Mouse (Mus musculus) embryo, embryonic 10 days (tissue): Measurements from ENCODE around the gene Rfx7.

Experiments
- DNase-seq: peaks from one replicate; pipeline ENCODE4 v3.0.0-alpha.2; 2015; ENCODE audit warnings: low spot score

The Rfx7 gene

DNA sequence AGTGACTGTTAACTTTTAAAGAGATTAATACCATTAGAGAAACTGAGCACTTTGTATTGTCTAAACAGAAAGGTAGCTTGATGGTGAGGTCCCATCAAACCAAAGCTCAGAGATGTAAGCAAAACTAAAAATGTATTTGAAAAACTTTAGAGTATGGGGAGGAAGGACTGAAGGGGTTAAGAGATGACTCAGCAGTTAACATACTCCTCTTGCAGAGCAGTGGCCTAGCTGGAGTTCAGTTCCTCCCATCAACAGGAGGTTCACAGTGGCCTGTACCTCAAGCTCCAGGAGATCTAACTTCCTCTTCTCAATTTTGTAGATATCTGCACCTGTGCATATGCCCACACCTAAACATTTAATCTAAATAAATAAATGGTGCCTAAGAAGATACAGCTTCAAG is 11.6 kb downstream of the Rfx7 start:
- DNase-seq: no peak

DNA sequence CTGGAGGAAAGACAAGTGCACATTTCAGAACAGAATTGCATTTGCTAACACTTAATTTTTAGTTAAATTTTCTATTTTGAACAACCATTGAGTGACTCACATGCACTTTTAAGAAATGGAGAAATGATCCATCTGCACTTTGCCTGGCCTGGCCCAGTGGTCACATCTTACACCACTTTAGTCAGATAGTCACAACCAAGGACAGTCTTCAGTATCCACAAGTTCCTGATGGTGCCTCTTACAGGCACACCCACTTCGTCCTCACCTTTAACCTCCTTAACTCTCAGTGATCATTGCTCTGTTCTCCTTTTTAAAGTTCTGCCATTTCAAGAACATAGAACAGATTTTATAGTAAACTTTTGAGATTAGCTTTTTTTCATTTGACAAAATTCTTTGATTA is 26.7 kb downstream of the Rfx7 start:
- no peak for DNase-seq

DNA sequence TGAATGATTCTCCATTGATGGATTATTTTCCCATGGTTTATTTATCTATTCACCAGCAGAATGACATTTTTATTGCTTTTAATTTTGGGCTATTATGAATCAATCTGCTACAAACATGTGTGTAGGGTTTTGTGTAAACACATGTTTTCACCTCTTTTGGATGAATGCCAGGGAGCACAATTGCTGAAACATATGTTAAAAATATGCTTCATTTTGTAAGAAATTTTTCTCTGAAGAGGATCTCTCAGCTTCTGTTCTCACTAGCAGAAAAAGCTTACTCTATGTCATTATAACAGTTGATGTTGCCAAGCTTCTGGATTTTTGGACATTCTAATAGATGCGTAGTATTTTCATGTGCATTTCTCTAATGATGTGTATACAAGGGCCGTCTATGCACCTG is 28.3 kb downstream of the Rfx7 start:
- DNase-seq: no peak

DNA sequence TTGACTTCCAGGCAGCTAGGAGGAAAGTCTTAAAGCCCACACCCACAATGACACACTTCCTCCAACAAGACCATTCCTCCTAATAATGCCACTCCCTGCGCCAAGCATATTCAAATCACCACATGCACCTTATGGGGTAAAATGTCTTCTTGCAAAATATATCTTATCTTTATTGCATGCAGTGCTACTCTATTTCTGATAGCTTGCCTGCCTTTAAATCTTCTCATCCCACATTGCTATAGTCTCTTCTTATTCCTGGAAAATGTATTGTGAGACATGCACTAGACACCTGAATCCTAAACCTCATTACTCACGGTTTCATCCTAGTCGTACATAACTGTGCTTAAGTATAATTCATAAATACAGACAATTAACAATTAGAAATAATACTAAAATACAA is 31.2 kb downstream of the Rfx7 start:
- DNase-seq: no peak

DNA sequence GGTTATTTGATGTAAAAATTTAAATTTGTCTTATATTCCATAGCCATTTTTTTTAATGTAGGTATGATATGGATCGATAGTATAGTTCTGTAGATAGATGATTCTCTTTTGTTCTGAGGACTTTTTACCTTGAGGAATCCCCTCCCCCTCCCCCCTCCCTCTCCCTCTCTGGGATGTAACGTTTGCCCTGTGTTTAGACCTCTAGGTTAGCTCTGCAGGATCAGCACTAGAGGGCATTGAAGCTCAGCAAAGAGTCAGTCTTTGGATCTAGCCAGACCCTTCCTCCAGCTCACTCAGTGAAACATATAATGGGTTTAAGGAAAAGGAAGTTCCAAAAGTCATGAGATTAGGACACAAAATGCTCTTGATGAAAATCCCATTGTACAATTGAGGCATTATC is 35.1 kb downstream of the Rfx7 start:
- DNase-seq: peak; percentile 10

DNA sequence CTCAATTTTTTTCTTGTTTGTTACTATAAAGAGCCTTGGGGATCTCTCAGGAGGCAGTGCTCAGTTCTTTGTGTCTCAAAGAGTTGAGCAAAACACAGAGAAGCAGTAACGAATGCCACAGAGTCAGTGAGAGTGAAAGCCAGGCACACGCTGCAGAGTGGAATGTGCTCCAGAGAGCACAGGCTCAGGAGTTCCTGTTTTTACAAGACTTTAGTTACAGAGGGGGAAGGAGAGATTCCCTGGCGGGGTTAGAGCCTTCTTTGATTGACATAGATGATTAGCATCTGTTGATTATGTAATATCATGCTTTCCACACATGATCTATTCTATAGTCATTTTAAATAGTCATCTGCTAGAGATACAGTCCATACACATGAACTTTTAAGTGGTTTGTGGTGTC is 48.2 kb downstream of the Rfx7 start:
- DNase-seq: peak; percentile 48

DNA sequence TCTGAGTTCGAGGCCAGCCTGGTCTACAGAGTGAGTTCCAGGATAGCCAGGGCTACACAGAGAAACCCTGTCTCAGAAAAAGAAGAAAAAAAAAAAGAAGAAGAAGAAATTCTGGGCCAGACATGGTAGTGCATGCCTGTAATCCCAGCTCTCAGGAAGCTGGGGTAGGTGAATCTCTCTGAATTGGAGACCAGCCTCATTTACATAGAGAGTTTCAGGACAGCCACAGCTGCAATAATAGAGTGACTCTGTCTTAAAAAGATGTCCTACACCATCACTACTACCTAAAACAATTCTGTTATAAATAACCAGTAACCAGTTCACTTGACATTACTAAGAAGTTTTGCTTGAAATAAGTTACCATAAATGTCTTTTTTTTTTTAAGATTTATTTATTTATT is 58.8 kb downstream of the Rfx7 start:
- no peak for DNase-seq

DNA sequence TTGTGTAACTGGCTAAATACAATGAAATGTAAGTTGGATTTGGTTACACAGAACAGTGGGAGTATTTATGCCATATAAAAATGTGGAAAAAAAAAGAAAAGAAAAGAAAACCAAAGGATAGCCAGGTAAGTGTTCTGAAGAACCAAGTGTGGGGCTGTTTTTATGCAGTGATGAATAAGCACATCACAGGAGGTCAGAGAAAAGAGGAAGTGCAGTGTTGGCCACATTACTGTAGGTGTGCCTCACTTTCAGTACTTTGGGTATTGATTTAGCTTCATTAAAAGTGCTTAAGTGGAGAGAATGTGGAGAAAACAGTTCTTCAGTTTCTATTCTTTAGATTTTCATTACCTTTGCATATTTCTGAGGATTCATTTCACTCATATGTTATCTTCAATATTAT is 60.0 kb downstream of the Rfx7 start:
- DNase-seq: no peak

DNA sequence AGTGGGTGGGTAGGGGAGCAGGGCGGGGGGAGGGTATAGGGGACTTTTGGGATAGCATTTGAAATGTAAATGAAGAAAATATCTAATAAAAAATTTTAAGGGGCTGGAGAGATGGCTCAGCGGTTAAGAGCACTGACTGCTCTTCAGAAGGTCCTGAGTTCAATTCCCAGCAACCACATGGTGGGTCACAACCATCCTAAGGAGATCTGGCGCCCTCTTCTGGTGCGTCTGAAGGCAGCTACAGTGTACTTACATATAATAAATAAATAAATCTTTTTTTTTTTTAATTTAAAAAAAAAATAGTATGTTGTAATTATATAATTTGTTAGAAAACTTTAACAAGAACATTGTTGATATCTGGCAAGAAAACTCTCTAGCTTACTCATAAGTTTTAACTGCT is 62.6 kb downstream of the Rfx7 start:
- DNase-seq: peak; percentile 44

DNA sequence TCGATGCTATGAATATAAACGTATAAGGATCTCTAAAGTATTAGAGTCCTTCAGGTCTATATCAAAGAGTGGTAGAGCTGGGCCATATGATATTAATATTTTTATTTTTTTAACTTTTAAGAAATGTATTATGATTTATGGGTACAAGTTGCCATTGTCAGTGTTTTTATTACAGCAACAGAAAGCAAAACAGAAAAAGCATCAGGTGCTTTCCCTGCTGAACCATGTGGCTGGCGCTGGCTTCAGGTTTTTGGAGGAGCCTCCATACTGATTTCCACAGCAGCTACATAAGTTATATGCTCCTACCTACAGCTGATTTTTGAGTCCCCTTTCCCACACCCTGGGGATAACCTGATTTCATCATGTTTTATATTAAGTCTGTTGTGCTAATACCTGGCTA is 68.1 kb downstream of the Rfx7 start:
- DNase-seq: no peak

DNA sequence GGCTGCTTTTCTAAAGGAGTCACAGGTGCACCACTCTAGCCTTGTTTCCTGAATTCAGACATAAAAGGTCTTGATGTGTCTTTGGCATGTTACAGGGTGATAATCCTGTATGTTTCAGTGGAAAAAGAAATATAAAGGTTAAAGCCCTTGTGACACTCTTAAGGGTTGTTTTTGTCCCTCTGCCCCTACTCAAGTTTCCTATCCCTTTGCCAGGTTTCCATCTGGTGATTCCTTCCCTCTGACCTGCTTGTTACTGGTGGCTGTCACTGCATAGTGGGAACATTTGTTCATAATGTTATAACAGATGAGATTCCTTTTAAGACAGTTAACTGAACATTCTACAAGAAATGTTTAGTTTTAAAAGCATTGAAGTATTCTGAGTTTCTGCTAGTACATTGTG is 77.7 kb downstream of the Rfx7 start:
- no peak for DNase-seq

DNA sequence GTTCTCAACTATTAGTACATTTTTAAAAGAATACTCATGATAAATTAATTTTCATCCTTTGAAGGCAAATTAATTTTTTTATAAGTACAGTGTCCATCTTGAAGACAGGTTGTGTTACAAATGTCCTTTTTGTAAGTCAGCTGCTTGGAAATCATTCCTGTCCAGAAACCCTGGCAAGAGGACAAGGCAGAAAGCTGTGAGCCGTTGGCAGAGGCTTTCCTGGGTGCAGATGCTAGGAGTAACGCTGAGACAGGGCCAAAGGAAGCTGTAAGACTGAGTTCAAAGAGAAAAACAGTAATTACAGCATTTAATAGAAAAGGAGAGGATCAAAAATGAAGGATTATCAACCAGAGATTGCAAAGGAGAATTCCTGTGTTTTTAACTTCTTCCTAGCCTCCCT is 81.8 kb downstream of the Rfx7 start:
- DNase-seq: no peak

DNA sequence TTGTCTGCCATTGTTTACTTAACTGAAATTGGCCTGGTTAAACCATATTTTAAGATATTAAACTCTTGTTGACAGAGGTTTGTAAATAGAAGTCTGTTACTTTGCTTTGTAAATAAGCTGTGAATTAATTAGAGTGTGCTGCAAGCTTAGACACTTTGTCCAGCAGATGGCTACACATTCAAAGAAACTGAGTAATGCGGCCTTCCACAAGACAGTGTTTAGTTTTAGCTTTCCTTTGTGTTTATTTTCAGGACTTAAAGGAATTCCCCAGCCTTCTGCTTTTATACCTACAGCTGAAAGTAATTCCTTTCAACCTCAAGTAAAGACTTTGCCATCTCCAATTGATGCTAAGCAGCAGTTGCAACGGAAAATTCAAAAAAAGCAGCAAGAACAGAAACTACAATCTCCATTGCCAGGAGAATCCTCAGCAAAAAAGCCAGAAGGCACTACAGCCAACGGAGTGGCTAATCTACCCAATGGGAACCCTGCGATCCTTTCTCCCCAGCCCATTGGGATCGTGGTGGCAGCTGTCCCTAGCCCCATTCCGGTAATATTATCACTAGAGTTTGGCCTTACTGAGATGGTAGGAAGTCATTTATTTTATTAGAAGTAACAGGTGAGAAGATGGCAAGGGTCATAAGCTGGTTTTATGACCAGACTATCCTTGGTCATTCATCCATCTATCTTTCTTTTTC is 82.9 kb downstream of the Rfx7 start:
- DNase-seq: no peak

DNA sequence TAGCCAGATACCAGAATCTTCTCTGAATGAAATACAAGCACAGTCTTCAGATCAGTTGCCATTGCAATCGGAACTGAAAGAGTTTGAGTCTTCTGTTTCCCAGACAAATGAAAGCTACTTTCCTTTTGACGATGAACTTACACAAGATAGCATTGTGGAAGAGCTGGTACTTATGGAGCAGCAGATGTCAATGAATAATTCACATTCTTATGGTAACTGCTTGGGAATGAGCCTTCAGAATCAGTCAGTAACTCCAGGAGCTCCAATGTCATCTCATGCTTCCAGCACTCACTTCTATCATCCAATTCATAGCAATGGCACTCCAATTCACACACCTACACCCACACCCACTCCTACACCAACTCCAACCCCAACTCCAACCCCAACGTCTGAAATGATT is 86.0 kb downstream of the Rfx7 start:
- no peak for DNase-seq

DNA sequence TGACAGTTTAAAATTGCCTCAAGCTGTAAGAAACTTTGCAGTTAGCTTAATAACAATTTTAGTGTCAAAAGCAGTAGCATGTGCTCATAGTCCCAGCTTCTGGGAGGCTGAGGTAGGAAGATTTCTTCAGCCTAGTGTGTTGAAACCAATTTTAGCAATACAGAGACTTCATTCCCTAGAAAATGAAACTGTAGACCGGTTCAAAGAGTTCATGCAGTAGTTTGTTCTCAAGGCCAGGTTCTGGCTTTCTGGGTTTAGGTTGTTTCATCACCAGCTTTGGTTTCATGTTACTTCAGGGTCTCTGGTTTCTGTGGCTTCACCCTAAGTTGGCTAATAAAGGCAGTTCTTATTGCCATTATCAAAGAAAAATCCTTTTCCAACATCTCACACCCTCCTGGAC is 91.6 kb downstream of the Rfx7 start:
- no peak for DNase-seq

DNA sequence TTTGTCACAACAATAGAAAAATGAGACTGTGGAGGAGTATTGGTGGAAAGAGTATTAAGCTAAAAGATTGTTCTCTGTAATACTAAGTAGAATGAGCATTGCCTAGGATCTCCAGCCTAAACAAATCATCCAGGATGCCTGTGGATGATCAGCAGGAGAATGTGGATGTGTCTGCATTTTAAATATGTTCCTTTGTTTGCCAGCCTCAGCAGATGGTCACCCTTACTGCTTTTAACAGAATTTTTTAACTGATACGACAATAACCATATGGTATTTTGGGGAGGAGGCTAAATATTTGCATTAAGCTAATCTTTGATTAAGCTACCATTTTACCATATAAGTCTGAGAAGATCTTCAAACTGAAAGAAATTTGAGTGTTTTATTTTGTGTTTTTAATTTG is 95.6 kb downstream of the Rfx7 start:
- no peak for DNase-seq

DNA sequence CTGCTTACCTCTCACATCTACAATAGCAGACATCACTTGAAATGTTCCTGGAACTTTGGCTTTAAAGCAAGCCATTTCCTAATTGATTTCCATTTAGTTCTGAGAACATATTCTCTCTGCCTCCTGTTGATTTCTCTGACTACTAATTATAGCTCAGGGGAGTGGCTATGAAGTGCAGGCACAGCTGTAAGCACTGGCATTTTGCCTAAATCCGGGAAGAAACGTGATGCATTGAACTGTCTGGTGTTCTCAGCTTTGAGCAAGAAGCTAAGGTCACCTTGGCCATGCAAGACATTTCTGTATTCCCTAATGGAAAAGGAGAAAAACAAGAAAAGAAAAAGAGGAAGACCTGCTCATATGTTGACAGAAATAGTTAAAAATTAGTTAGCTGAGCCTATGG is 96.6 kb downstream of the Rfx7 start:
- DNase-seq: no peak

DNA sequence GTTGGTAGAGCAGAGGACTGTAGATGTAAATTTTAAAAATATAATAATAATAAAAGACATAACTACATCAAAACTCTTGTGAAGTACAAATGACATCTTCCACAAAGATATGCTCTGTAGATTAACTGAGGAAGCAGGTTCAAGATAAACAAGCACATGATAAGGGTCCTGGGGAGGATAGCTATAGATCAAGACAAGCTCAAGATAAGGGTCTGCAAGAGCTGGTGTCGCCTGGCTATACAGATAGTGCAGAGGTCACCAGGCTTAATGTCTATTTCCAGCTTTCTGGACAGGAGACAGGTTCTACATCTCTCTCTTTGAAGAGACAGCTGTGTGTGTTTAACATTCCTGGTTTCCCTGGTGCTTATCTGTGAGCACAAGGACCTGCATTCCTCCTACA is 100.2 kb downstream of the Rfx7 start:
- DNase-seq: no peak

DNA sequence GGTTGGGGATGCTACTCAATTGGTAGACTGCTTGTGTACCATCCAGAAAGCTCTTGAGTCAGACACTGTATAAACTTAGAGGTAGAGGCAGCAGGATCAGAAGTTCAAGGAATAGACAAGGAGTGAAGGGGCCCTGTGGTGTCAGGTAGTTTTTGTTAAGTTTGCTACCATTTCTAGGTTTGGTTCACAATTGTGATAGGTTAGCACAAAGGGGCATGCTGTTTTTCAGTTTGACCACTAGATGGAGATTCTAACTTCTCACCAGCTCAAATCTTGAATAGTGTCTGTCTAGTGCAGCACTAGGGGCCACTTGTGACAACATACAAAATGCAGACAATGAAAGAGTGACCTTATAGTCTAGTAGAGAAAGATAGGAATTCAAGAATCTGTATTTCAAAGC is 103.1 kb downstream of the Rfx7 start:
- peak; percentile 83 for DNase-seq

DNA sequence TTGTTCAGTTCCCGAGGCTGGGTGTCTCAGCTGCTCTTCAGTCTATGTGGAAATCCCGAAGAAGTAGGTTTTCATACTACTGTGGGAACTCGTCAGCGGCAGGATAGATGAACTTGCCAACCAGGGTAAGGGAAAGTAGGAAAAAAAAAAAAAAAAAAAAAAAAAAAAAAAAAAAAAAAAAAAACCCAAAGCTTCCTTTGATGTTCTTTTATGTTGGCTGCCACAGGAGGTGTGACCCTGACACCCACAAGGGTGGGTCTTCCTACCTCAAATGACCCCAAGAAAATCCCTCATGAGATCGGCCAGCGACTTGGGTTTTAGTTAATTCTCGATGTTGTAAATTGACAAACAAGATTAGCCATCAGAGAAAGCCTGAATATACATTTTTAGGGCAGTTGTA is 104.5 kb downstream of the Rfx7 start:
- DNase-seq: no peak

DNA sequence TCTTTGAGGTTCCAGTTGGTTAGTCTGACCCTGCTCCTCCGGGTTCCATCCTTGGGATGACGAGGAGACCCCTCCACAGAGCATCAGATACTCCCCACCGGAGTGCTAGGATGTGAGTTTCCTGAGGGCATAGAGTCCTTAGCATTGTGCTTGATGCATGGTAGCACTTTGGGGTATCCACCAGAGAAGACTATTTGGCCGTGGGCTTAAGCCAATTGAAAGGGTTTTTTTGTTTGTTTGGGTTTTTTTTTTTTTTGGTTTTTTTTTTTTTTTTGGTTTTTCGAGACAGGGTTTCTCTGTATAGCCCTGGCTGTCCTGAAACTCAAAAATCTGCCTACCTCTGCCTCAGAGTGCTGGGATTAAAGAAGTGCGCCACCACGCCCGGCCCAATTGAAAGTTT is 105.2 kb downstream of the Rfx7 start:
- DNase-seq: no peak

DNA sequence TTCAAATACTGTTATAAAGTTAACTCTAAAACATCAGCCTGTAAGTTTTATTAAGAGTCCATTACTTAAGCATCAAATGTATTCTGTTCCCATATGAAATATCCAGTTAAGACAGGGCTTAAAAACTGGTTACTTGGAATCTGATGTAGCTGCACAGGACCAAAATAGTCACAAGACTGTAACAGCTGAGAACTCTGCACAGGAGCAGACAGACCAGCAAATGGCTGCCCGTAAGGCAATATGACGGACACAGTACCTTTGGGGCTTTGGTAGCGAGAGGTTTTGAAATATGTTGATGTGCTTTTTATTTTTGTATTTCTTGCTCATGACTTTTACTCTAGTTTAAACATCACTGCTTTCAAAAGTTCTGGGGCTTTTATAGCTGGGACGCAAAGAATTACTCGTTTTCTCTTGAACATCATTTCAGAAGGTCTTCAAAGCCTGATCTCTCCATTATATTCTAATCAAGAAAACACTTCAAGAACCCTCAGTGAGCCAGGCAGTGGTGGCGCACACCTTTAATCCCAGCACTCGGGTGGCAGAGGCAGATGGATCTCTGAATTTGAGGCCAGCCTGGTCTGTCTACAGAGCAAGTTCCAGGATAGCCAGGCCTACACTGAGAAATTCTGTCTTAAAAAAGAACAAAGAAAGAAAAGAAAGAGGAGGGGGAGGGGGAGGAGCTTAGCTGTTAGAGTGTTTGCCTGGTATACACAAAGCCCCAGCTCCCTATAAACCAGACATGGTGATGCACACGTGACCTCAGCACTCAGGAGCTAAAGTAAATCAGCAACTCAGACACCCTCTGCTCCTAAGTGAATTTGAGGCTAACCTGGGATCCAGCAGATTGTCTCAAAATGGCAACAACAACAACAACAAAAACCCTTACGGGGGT is 107.2 kb downstream of the Rfx7 start:
- DNase-seq: peak; percentile 81

DNA sequence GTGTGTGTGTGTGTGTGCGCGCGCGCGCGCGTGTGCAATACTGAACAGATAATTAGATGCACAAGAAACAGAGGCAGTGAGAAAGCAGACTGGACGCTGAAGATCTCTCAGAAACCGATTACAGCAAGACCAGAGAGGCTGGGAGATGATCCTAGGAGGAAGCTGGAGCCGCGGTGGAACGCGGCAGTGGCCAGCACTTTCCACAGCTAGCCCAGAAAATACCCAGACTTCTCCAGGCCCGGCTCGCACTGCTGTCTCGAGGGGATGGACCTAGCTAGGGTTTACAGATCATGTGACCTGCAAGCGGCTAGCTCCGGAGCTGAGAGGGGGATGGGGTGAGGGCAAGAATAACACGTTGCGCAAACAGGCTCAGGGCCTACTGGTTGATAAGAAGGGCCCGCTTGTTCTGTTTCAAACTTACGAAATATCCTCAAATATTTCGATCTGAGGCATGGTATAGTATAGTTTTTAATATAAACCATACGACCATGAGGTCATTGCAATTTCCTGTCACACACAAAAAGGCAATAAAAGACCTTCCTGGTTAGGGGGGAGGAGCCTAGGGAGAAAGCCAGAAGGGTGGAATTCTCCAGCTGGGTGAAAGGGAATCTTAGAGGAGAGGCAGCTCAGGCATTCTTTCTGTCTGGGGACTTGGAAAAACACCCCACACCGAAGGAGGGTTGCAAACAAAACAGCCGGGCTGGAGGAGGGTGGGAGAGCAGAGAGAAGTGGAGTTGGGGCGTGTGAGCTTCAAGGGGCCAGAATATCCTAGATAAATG is 108.0 kb downstream of the Rfx7 start:
- DNase-seq: peak; percentile 91
